ENCODE assay signal across 8 mouse cellular contexts in the genomic region with DNA sequence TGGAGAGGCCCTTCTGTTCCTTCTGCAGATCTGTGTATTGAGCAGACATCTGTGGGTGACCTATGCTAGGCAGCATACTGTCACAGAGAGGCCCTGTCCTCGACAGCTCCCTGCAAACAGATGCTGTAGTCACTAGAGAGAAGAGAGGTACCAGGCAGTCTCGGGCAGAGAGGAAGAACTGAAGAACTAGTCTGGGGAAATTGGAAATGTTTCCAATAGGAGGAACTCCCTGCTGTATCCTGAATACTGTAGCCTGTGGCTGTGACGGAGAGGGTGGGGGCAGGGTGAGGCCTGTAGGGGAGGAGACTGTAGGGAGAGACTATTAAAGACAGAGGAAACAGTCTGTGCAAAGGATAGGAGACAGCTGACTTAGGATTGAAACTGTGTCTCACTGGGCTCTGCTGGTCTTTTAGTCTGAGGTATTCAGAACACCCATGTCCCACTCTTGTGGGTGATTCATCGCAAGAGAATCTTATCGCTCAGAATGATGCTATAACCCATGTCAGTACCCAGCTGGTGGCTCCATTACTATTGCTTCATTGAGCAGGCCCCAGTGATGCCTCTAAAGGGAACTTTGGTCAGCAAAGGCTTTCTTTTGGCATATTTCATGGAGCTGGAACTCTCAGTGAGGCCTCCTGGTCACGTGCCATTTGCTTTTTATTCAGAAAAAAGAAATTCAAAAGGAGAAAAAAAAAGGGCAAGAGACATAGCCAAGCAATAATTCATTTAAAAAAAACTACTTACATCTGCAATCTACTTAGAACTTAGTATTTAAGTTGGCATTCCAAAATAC. TPM values are rescaled to one million over a fixed set of nuclear protein-coding genes. Genes with fewer than 3 reads are reported as not detected.
A peak's percentile ranks its signal among the peaks of the same experiment; 100 is the strongest.
DNase-seq lines count a peak whose midpoint lies in the region; ATAC-seq and TF ChIP-seq lines count a peak whose summit lies in the region.

No protein-coding gene starts in this region.

- TF ChIP-seq CTCF in embryonic fibroblast, embryonic 13.5 days (IDR thresholded peaks at IDR 0.05; ENCODE audit: borderline replicate concordance, insufficient read depth, low read length), result no peak

- H3K4me1 ChIP-seq in liver, embryonic 12.5 days, result peaks cover 59% of the 10 kb centered on the region
- peaks cover 22% of the 10 kb centered on the region for H3K4me1 ChIP-seq in liver, embryonic 11.5 days (replicated peaks; ENCODE audit: control insufficient read depth, insufficient read depth, low read length)
- H3K4me1 ChIP-seq in embryonic fibroblast, embryonic 13.5 days (ENCODE audit: control insufficient read depth, insufficient read depth, low read length), result peaks cover 6% of the 10 kb centered on the region; the same call in 1 of the 2 replicates
- H3K4me1 ChIP-seq in liver, embryonic 15.5 days (replicated peaks), result peaks cover 73% of the 10 kb centered on the region

- no peaks in the 10 kb centered on the region for H3K9me3 ChIP-seq in liver, embryonic 12.5 days (replicated peaks)
- H3K9me3 ChIP-seq in liver, embryonic 11.5 days (ENCODE audit: control insufficient read depth, low read length), result no peaks in the 10 kb centered on the region
- no peaks in the 10 kb centered on the region for H3K9me3 ChIP-seq in liver, embryonic 15.5 days (replicated peaks)

- 44% methylated on average over 6 of the region's 6 CpGs for WGBS in liver, embryonic 12.5 days (ENCODE audit: insufficient replicate concordance)
- WGBS in liver, embryonic 11.5 days, result 55% methylated on average over 6 of the region's 6 CpGs
- WGBS in liver, embryonic 15.5 days (ENCODE audit: insufficient replicate concordance), result 43% methylated on average over 6 of the region's 6 CpGs

- H3K27me3 ChIP-seq in liver, embryonic 12.5 days (replicated peaks), result peaks cover 22% of the 10 kb centered on the region; the same call in 1 of the 2 replicates
- peaks cover 5% of the 10 kb centered on the region for H3K27me3 ChIP-seq in liver, embryonic 11.5 days (replicated peaks; ENCODE audit: control insufficient read depth, insufficient read depth, low read length)
- peaks cover 19% of the 10 kb centered on the region for H3K27me3 ChIP-seq in liver, embryonic 15.5 days

- intact Hi-C loops in heart, postnatal 25 days (cut with DNase I), result loop anchor here (5.0 kb wide), 2 partner anchors 41 to 49 kb away; partner anchors contain the start of gene Elmo1

- no peak overlapping the region for H3K4me2 ChIP-seq in liver, embryonic 12.5 days
- no peak overlapping the region for H3K4me2 ChIP-seq in liver, embryonic 11.5 days
- no peak overlapping the region for H3K4me2 ChIP-seq in liver, embryonic 15.5 days

- no peak for DNase-seq in liver, embryonic 11.5 days (ENCODE audit: low spot score)
- DNase-seq in heart, postnatal 25 days (ENCODE audit: low spot score), result peak; percentile 39
- DNase-seq in spleen, postnatal 10 days (ENCODE audit: low spot score in 2 of 2), result no peak
- DNase-seq in cerebellum, adult 11 months, result no peak
- no peak for DNase-seq in frontal cortex, postnatal 25 days (ENCODE audit: low spot score in 2 of 2)

- no peaks in the 10 kb centered on the region for H3K36me3 ChIP-seq in liver, embryonic 12.5 days
- no peaks in the 10 kb centered on the region for H3K36me3 ChIP-seq in liver, embryonic 11.5 days (ENCODE audit: control insufficient read depth, insufficient read depth, low read length)
- no peaks in the 10 kb centered on the region for H3K36me3 ChIP-seq in liver, embryonic 15.5 days (replicated peaks)

- H3K9ac ChIP-seq in liver, embryonic 12.5 days, result peak overlapping the region; percentile 24; the same call in 1 of the 2 replicates
- H3K9ac ChIP-seq in liver, embryonic 11.5 days (ENCODE audit: low read depth, low read length), result no peak overlapping the region
- H3K9ac ChIP-seq in liver, embryonic 15.5 days, result no peak overlapping the region

- peak; percentile 40; the same call in 1 of the 2 replicates for ATAC-seq in liver, embryonic 12.5 days
- ATAC-seq in liver, embryonic 11.5 days (replicated peaks; ENCODE audit: low FRiP score), result no peak
- ATAC-seq in liver, embryonic 15.5 days (ENCODE audit: insufficient read depth), result no peak

- TF ChIP-seq POLR2A in embryonic fibroblast, embryonic 13.5 days (IDR thresholded peaks at IDR 0.05; ENCODE audit: low read depth, low read length), result no peak

- H3K27ac ChIP-seq in liver, embryonic 12.5 days, result peak overlapping the region; percentile 54
- H3K27ac ChIP-seq in liver, embryonic 11.5 days (ENCODE audit: low read depth, low read length), result no peak overlapping the region
- peak overlapping the region; percentile 68 for H3K27ac ChIP-seq in embryonic fibroblast, embryonic 13.5 days (ENCODE audit: insufficient read depth, low read length)
- peak overlapping the region; percentile 59 for H3K27ac ChIP-seq in liver, embryonic 15.5 days (replicated peaks)

- H3K4me3 ChIP-seq in liver, embryonic 12.5 days, result no peak overlapping the region
- H3K4me3 ChIP-seq in liver, embryonic 11.5 days (ENCODE audit: low read depth, low read length), result no peak overlapping the region
- H3K4me3 ChIP-seq in embryonic fibroblast, embryonic 13.5 days (ENCODE audit: insufficient read depth, low read length), result no peak overlapping the region
- H3K4me3 ChIP-seq in liver, embryonic 15.5 days (replicated peaks), result no peak overlapping the region

RNA-seq across cellular contexts. Expression of gene Elmo1, which starts 43.4 kb away (rescaled TPM):
- 6.2 and 6.7 TPM in 2 replicates for polyA plus RNA-seq in liver, embryonic 12.5 days (2016; fragmentation: Nextera tagmentation; extraction: Ambion mirVana)
- 8.9 and 10.6 TPM in 2 replicates for polyA plus RNA-seq in liver, embryonic 11.5 days (2014; fragmentation: Nextera tagmentation; extraction: Ambion mirVana)
- 1.6 and 4.8 TPM in 2 replicates for polyA plus RNA-seq in embryonic fibroblast, embryonic 13.5 days (2011; ENCODE audit: insufficient read length, low read depth, missing spikeins)
- 10 to 100 TPM in 1 of 2 experiments, 1 to 10 TPM in 1; 9.8 to 10.2 TPM for total RNA-seq in heart, postnatal 25 days (2021)
- polyA plus RNA-seq in liver, embryonic 15.5 days (2015; fragmentation: Nextera tagmentation; extraction: Ambion mirVana), result 4.5 and 4.9 TPM in 2 replicates
